Mouse (Mus musculus): Measurements from ENCODE around the gene Spn. TPM values are rescaled to one million over a fixed set of nuclear protein-coding genes. Genes with fewer than 3 reads are reported as not detected.

The Spn gene
- polyA plus RNA-seq, 1 experiment from 2014 or later: 0.47 TPM

GRCm38 (mm10) chr7:127114920-127115319 is 22.7 kb downstream of the Spn start:
- Histone ChIP-seq H3K4me2 (no peak overlapping the region), H3K9ac (no peak overlapping the region), H3K9me3 (no peaks in the 10 kb centered on the region), H3K36me3 (no peaks in the 10 kb centered on the region), H3K4me1 (peaks cover 7% of the 10 kb centered on the region; the same call in 1 of the 2 replicates), H3K27me3 (peaks cover 11% of the 10 kb centered on the region; the same call in 1 of the 2 replicates), H3K27ac (no peak overlapping the region), H3K4me3 (no peak overlapping the region)
- WGBS: 64% methylated on average over 11 of the region's 11 CpGs
- ATAC-seq (ENCODE audit: borderline replicate concordance, extremely low read depth, low FRiP score, low TSS enrichment): no peak

DNA sequence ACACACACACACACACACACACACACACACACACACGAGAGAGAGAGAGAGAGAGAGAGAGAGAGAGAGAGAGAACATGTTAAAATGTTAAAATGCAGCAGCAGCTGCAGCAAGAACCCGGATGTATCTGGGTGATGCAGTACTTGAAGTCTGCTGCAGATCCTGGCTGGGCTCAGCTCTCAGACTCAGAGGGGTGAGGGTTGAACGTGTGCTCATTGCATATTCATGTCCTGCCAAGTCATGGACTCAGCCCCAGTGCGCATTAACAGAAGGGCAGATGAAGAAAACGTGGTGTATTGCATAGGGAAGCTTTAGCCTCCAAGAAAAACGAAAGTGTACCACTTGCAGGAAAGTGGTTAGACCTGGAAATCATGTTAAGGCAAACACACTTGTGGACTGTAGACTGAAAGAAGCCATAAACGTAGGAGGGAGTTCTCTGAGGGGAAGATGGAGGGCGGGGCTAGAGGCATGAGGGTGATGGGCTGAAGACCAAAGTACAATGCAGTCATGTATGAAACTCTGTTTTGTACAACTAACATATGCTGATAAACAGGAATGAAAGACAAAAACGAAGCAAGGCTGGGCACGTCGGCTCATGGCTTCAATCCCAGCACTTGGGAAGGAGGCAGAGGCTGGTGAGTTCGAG is 23.9 kb downstream of the Spn start:
- Histone ChIP-seq H3K4me3 (no peak overlapping the region), H3K4me2 (no peak overlapping the region), H3K27me3 (no peaks in the 10 kb centered on the region), H3K36me3 (no peaks in the 10 kb centered on the region), H3K9ac (no peak overlapping the region), H3K4me1 (peaks cover 7% of the 10 kb centered on the region; the same call in 1 of the 2 replicates), H3K27ac (no peak overlapping the region), H3K9me3 (no peaks in the 10 kb centered on the region)
- 42% methylated on average over 11 of the region's 12 CpGs for WGBS
- no peak for ATAC-seq (ENCODE audit: borderline replicate concordance, extremely low read depth, low FRiP score, low TSS enrichment)

DNA sequence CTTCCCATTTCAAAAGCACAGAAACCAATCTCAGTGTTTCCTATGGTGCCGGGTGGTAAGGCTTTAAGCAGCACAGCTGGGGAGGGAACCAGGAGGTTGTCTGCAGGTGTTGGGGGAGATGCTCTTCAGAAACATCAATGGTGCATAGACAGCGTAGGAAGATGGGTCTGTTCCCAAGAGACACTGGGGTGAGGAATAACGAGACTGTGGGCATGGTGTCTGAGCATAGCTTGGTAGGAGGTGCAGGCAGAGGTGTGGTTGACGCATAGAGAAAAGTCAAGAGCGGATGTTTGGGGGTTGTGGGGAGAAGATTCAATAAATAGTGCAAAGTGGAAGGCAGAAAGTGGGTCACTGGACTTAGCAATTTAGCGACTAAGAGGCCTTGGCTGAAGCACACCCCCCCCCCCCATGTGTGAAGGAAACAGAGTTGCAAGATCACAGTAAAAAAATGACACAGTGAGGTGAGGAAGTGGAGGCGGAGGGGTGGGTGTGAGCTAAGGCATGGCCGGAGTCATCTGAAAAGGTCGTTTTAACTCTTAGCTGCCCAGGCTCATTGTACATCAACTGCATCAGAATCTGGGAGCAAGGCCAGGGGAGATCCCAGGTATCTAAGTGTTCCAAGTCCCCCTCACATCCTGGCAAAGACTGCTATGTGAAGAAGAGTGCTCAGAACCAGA is 24.6 kb downstream of the Spn start:
- peaks cover 7% of the 10 kb centered on the region; the same call in 1 of the 2 replicates for H3K4me1 ChIP-seq
- H3K4me2 ChIP-seq: no peak overlapping the region
- no peak overlapping the region for H3K9ac ChIP-seq
- ATAC-seq (ENCODE audit: borderline replicate concordance, extremely low read depth, low FRiP score, low TSS enrichment): no peak
- H3K4me3 ChIP-seq: no peak overlapping the region
- H3K36me3 ChIP-seq: no peaks in the 10 kb centered on the region
- no peaks in the 10 kb centered on the region for H3K9me3 ChIP-seq
- WGBS: 24% methylated on average over 9 of the region's 9 CpGs
- H3K27me3 ChIP-seq: no peaks in the 10 kb centered on the region
- H3K27ac ChIP-seq: no peak overlapping the region

GRCm38 (mm10) chr7:127112251-127112841 is 25.3 kb downstream of the Spn start:
- H3K9me3 ChIP-seq: no peaks in the 10 kb centered on the region

DNA sequence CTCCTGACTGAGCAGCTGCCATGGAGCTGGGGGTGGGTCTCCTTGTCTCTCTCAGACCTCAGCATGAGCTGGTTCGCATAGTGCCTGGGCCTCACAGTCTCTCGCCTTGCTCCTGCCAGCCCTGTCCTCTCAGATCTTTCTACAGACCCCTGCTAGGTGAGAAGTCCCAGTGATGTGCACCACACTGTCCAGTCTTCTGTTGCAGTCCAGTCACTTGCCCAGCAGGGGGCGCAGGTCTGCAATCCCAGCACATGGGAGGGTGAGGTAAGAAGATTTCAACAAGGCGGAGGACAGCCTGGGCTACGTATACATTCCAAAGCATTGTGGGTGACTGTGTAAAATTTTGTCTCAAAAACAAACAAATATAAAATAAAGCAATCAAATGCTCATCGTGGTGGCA is 26.2 kb downstream of the Spn start:
- Histone ChIP-seq H3K9me3 (no peaks in the 10 kb centered on the region), H3K4me2 (no peak overlapping the region), H3K9ac (no peak overlapping the region), H3K36me3 (no peaks in the 10 kb centered on the region), H3K27ac (no peak overlapping the region), H3K4me3 (no peak overlapping the region), H3K27me3 (no peaks in the 10 kb centered on the region), H3K4me1 (peaks cover 7% of the 10 kb centered on the region; the same call in 1 of the 2 replicates)
- 37% methylated on average over 6 of the region's 6 CpGs for WGBS
- ATAC-seq (ENCODE audit: borderline replicate concordance, extremely low read depth, low FRiP score, low TSS enrichment): no peak

More at GRCm38 (mm10) chr7:127112251-127112841, 25.3 kb downstream of the Spn start:
- H3K27me3 ChIP-seq: no peaks in the 10 kb centered on the region
- H3K27ac ChIP-seq: no peak overlapping the region
- H3K36me3 ChIP-seq: no peaks in the 10 kb centered on the region
- no peak overlapping the region for H3K9ac ChIP-seq
- peaks cover 7% of the 10 kb centered on the region; the same call in 1 of the 2 replicates for H3K4me1 ChIP-seq
- ATAC-seq (ENCODE audit: borderline replicate concordance, extremely low read depth, low FRiP score, low TSS enrichment): no peak
- 60% methylated on average over 12 of the region's 12 CpGs for WGBS
- H3K4me3 ChIP-seq: no peak overlapping the region
- no peak overlapping the region for H3K4me2 ChIP-seq

DNA sequence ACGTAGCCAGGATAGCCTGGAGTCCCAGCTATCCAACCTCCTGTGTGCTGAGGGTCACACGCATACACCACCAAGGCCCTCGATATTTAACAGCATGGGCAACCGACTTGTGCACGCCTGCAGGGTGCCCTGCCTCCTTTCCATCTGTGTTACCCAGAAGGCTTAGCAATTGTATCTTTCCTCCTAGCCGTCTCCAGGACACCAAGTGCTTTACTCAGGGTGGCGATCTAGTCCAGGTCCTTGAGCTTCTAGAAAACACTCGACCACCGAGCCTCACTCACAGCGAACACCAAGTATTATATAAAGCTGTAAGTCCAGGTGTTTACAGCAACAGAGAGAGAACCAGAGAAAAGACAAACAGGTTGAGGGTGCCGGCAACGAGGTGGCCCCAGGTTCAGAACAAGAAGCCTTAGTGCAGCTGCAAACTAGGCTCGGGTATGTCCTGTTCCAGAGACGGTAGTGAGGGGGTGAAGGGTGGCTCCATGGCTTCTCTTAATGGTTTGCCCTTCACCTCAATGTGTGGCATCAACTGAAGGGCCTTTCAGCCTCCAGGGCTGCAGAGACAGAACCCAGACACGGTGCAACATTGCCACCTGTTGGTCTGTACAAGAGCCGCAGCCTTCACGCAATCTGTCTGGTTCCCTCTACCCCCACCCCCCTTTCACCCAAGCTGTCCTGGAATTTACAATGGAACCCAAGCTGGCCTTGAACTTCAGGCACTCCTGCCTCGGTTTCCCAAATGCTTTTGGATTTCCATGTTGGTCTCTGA is 27.2 kb downstream of the Spn start:
- no peak overlapping the region for H3K27ac ChIP-seq
- 0 out of 2 replicates have a peak, but pooled peaks have one; percentile 29 for ATAC-seq (ENCODE audit: borderline replicate concordance, extremely low read depth, low FRiP score, low TSS enrichment)
- H3K9me3 ChIP-seq: no peaks in the 10 kb centered on the region
- H3K27me3 ChIP-seq: no peaks in the 10 kb centered on the region
- H3K4me1 ChIP-seq: peaks cover 7% of the 10 kb centered on the region; the same call in 1 of the 2 replicates
- WGBS: 33% methylated on average over 18 of the region's 18 CpGs
- no peak overlapping the region for H3K9ac ChIP-seq
- no peaks in the 10 kb centered on the region for H3K36me3 ChIP-seq
- H3K4me2 ChIP-seq: no peak overlapping the region
- no peak overlapping the region for H3K4me3 ChIP-seq

- Histone ChIP-seq H3K9me3 (no peaks in the 10 kb centered on the region), H3K4me2 (no peak overlapping the region), H3K27ac (no peak overlapping the region), H3K4me1 (no peaks in the 10 kb centered on the region), H3K27me3 (no peaks in the 10 kb centered on the region), H3K36me3 (no peaks in the 10 kb centered on the region), H3K9ac (no peak overlapping the region), H3K4me3 (no peak overlapping the region)
- ATAC-seq (ENCODE audit: borderline replicate concordance, extremely low read depth, low FRiP score, low TSS enrichment): no peak
- 77% methylated on average over 7 of the region's 7 CpGs for WGBS
These were observed 32.1 kb downstream of the Spn start for GRCm38 (mm10) chr7:127105551-127105950.

GRCm38 (mm10) chr7:127104560-127105332 is 32.9 kb downstream of the Spn start:
- peak overlapping the region; percentile 36 for H3K4me3 ChIP-seq
- ATAC-seq (ENCODE audit: borderline replicate concordance, extremely low read depth, low FRiP score, low TSS enrichment): peak; percentile 36; the same call in 1 of the 2 replicates
- peak overlapping the region; percentile 32; the same call in 1 of the 2 replicates for H3K27ac ChIP-seq

GRCm38 (mm10) chr7:127103960-127104359 is 33.7 kb downstream of the Spn start:
- H3K4me3 ChIP-seq: no peak overlapping the region
- H3K9me3 ChIP-seq: no peaks in the 10 kb centered on the region
- H3K36me3 ChIP-seq: no peaks in the 10 kb centered on the region
- H3K4me2 ChIP-seq: no peak overlapping the region
- no peak overlapping the region; the same call in 1 of the 2 replicates for H3K27ac ChIP-seq
- H3K4me1 ChIP-seq: no peaks in the 10 kb centered on the region
- H3K27me3 ChIP-seq: no peaks in the 10 kb centered on the region
- ATAC-seq (ENCODE audit: borderline replicate concordance, extremely low read depth, low FRiP score, low TSS enrichment): no peak
- WGBS: 59% methylated on average over 6 of the region's 6 CpGs
- H3K9ac ChIP-seq: no peak overlapping the region

More at GRCm38 (mm10) chr7:127104560-127105332, 32.9 kb downstream of the Spn start:
- peak overlapping the region; percentile 41 for H3K9ac ChIP-seq
- H3K36me3 ChIP-seq: no peaks in the 10 kb centered on the region
- no peaks in the 10 kb centered on the region for H3K27me3 ChIP-seq
- H3K9me3 ChIP-seq: no peaks in the 10 kb centered on the region
- peak overlapping the region; percentile 63 for H3K4me2 ChIP-seq
- H3K4me1 ChIP-seq: no peaks in the 10 kb centered on the region
- 13% methylated on average over 17 of the region's 17 CpGs for whole genome bisulfite sequencing

GRCm38 (mm10) chr7:127102148-127102547 is 35.5 kb downstream of the Spn start:
- 62% methylated on average over 6 of the region's 6 CpGs for WGBS
- no peaks in the 10 kb centered on the region for H3K27me3 ChIP-seq
- no peak overlapping the region for H3K27ac ChIP-seq
- H3K9ac ChIP-seq: no peak overlapping the region
- no peak overlapping the region for H3K4me2 ChIP-seq
- no peaks in the 10 kb centered on the region for H3K9me3 ChIP-seq
- no peaks in the 10 kb centered on the region for H3K36me3 ChIP-seq
- ATAC-seq (ENCODE audit: borderline replicate concordance, extremely low read depth, low FRiP score, low TSS enrichment): no peak
- H3K4me3 ChIP-seq: no peak overlapping the region
- no peaks in the 10 kb centered on the region for H3K4me1 ChIP-seq

- Histone ChIP-seq H3K36me3 (no peaks in the 10 kb centered on the region), H3K4me2 (no peak overlapping the region), H3K9me3 (no peaks in the 10 kb centered on the region), H3K4me3 (no peak overlapping the region), H3K4me1 (no peaks in the 10 kb centered on the region), H3K27me3 (no peaks in the 10 kb centered on the region), H3K27ac (no peak overlapping the region), H3K9ac (no peak overlapping the region)
- 23% methylated on average over 2 of the region's 2 CpGs for WGBS
- ATAC-seq (ENCODE audit: borderline replicate concordance, extremely low read depth, low FRiP score, low TSS enrichment): no peak
These were observed 36.1 kb downstream of the Spn start for GRCm38 (mm10) chr7:127101451-127102016.

Measured in lung, embryonic 15.5 days (tissue).